Mouse (Mus musculus): Measurements from ENCODE around the gene Apoc1. TPM values are rescaled to one million over a fixed set of nuclear protein-coding genes. Genes with fewer than 3 reads are reported as not detected.

The Apoc1 gene
- polyA plus RNA-seq, 1 experiment = not detected

- TF ChIP-seq CEBPB (IDR thresholded peaks at IDR 0.05; ENCODE audit: insufficient read depth, poor library complexity, severe bottlenecking) = no peak
- Histone ChIP-seq H3K79me2 (ENCODE audit: control insufficient read depth, insufficient read depth) (peaks cover 8% of the 10 kb centered on the region), H3K4me3 (no peak overlapping the region), H3ac (ENCODE audit: control insufficient read depth, insufficient read length) (no peak overlapping the region), H3K36me3 (ENCODE audit: control insufficient read depth, insufficient read depth) (no peaks in the 10 kb centered on the region), H3K4me2 (ENCODE audit: low read depth) (no peak overlapping the region), H3K27me3 (ENCODE audit: control insufficient read depth, insufficient read depth, insufficient read length) (no peaks in the 10 kb centered on the region)
These were observed 26.7 kb upstream of the Apoc1 start for GRCm38 (mm10) chr7:19719200-19719599.

GRCm38 (mm10) chr7:19718297-19718952, 26.0 kb upstream of the Apoc1 start:
- no peaks in the 10 kb centered on the region for H3K36me3 ChIP-seq (ENCODE audit: control insufficient read depth, insufficient read depth)
- H3K4me3 ChIP-seq = no peak overlapping the region
- no peak overlapping the region for H3K4me2 ChIP-seq (ENCODE audit: low read depth)
- H3K27me3 ChIP-seq (ENCODE audit: control insufficient read depth, insufficient read depth, insufficient read length) = no peaks in the 10 kb centered on the region
- peaks cover 15% of the 10 kb centered on the region for H3K79me2 ChIP-seq (ENCODE audit: control insufficient read depth, insufficient read depth)
- no peak overlapping the region for H3ac ChIP-seq (ENCODE audit: control insufficient read depth, insufficient read length)
- TF ChIP-seq E2F4 (IDR thresholded peaks at IDR 0.05; ENCODE audit: insufficient read depth) (no peak), USF1 (IDR thresholded peaks at IDR 0.05; ENCODE audit: low read depth) (no peak), SRF (IDR thresholded peaks at IDR 0.05; ENCODE audit: control insufficient read depth, insufficient read length, low read depth) (no peak), MAX (IDR thresholded peaks at IDR 0.05; ENCODE audit: low read depth) (no peak), POLR2AphosphoS2 (IDR thresholded peaks at IDR 0.05; ENCODE audit: insufficient read length, low read depth) (no peak), TCF12 (IDR thresholded peaks at IDR 0.05; ENCODE audit: insufficient read depth, poor library complexity, severe bottlenecking) (no peak), MYOG (IDR thresholded peaks at IDR 0.05; ENCODE audit: control insufficient read depth in 1 of 3, insufficient read depth in 1 of 3, insufficient read length in 2 of 3, low read depth in 2 of 3) (no peak), TCF3 (IDR thresholded peaks at IDR 0.05; ENCODE audit: insufficient read length, low read depth) (no peak), MYOD1 (IDR thresholded peaks at IDR 0.05; ENCODE audit: control insufficient read depth in 1 of 3, insufficient read length in 2 of 3, low read depth in 2 of 3) (no peak), CEBPB (IDR thresholded peaks at IDR 0.05; ENCODE audit: insufficient read depth, poor library complexity, severe bottlenecking) (no peak), REST (IDR thresholded peaks at IDR 0.05; ENCODE audit: insufficient read depth, insufficient read length) (no peak), POLR2A (IDR thresholded peaks at IDR 0.05; ENCODE audit: insufficient read length, low read depth) (no peak)

- TF ChIP-seq TCF3 (IDR thresholded peaks at IDR 0.05; ENCODE audit: insufficient read length, low read depth) = no peak
- TF ChIP-seq MYOD1 (IDR thresholded peaks at IDR 0.05; ENCODE audit: control insufficient read depth in 1 of 3, insufficient read length in 2 of 3, low read depth in 2 of 3) = no peak
- no peak for TF ChIP-seq MYOG (IDR thresholded peaks at IDR 0.05; ENCODE audit: control insufficient read depth in 1 of 3, insufficient read depth in 1 of 3, insufficient read length in 2 of 3, low read depth in 2 of 3)
- TF ChIP-seq E2F4 (IDR thresholded peaks at IDR 0.05; ENCODE audit: insufficient read depth) = no peak
- no peak for TF ChIP-seq POLR2AphosphoS2 (IDR thresholded peaks at IDR 0.05; ENCODE audit: insufficient read length, low read depth)
- no peak for TF ChIP-seq TCF12 (IDR thresholded peaks at IDR 0.05; ENCODE audit: insufficient read depth, poor library complexity, severe bottlenecking)
- TF ChIP-seq SRF (IDR thresholded peaks at IDR 0.05; ENCODE audit: control insufficient read depth, insufficient read length, low read depth) = no peak
- no peak for TF ChIP-seq POLR2A (IDR thresholded peaks at IDR 0.05; ENCODE audit: insufficient read length, low read depth)
- TF ChIP-seq USF1 (IDR thresholded peaks at IDR 0.05; ENCODE audit: low read depth) = no peak
- TF ChIP-seq REST (IDR thresholded peaks at IDR 0.05; ENCODE audit: insufficient read depth, insufficient read length) = no peak
- no peak for TF ChIP-seq CEBPB (IDR thresholded peaks at IDR 0.05; ENCODE audit: insufficient read depth, poor library complexity, severe bottlenecking)
- no peak for TF ChIP-seq MAX (IDR thresholded peaks at IDR 0.05; ENCODE audit: low read depth)
- Histone ChIP-seq H3K36me3 (ENCODE audit: control insufficient read depth, insufficient read depth) (peaks cover 5% of the 10 kb centered on the region), H3K79me2 (ENCODE audit: control insufficient read depth, insufficient read depth) (peaks cover 20% of the 10 kb centered on the region), H3K4me3 (no peak overlapping the region), H3K4me2 (ENCODE audit: low read depth) (no peak overlapping the region), H3ac (ENCODE audit: control insufficient read depth, insufficient read length) (no peak overlapping the region), H3K27me3 (ENCODE audit: control insufficient read depth, insufficient read depth, insufficient read length) (no peaks in the 10 kb centered on the region)
These were observed 24.9 kb upstream of the Apoc1 start for GRCm38 (mm10) chr7:19717346-19717745.

- H3K36me3 ChIP-seq (ENCODE audit: control insufficient read depth, insufficient read depth) = peaks cover 11% of the 10 kb centered on the region
These were observed 24.4 kb upstream of the Apoc1 start for GRCm38 (mm10) chr7:19716822-19717221.

GRCm38 (mm10) chr7:19716055-19716682, 23.7 kb upstream of the Apoc1 start:
- peaks cover 20% of the 10 kb centered on the region for H3K79me2 ChIP-seq (ENCODE audit: control insufficient read depth, insufficient read depth)
- H3K27me3 ChIP-seq (ENCODE audit: control insufficient read depth, insufficient read depth, insufficient read length) = no peaks in the 10 kb centered on the region
- no peak overlapping the region for H3ac ChIP-seq (ENCODE audit: control insufficient read depth, insufficient read length)
- no peak for TF ChIP-seq POLR2AphosphoS2 (IDR thresholded peaks at IDR 0.05; ENCODE audit: insufficient read length, low read depth)
- no peak for TF ChIP-seq POLR2A (IDR thresholded peaks at IDR 0.05; ENCODE audit: insufficient read length, low read depth)
- no peak for TF ChIP-seq USF1 (IDR thresholded peaks at IDR 0.05; ENCODE audit: low read depth)
- TF ChIP-seq TCF12 (IDR thresholded peaks at IDR 0.05; ENCODE audit: insufficient read depth, poor library complexity, severe bottlenecking) = no peak
- no peak for TF ChIP-seq TCF3 (IDR thresholded peaks at IDR 0.05; ENCODE audit: insufficient read length, low read depth)
- no peak for TF ChIP-seq SRF (IDR thresholded peaks at IDR 0.05; ENCODE audit: control insufficient read depth, insufficient read length, low read depth)
- no peak for TF ChIP-seq CEBPB (IDR thresholded peaks at IDR 0.05; ENCODE audit: insufficient read depth, poor library complexity, severe bottlenecking)
- TF ChIP-seq REST (IDR thresholded peaks at IDR 0.05; ENCODE audit: insufficient read depth, insufficient read length) = no peak
- TF ChIP-seq MAX (IDR thresholded peaks at IDR 0.05; ENCODE audit: low read depth) = no peak
- no peak for TF ChIP-seq MYOD1 (IDR thresholded peaks at IDR 0.05; ENCODE audit: control insufficient read depth in 1 of 3, insufficient read length in 2 of 3, low read depth in 2 of 3)
- no peak for TF ChIP-seq MYOG (IDR thresholded peaks at IDR 0.05; ENCODE audit: control insufficient read depth in 1 of 3, insufficient read depth in 1 of 3, insufficient read length in 2 of 3, low read depth in 2 of 3)
- no peak for TF ChIP-seq E2F4 (IDR thresholded peaks at IDR 0.05; ENCODE audit: insufficient read depth)
- H3K4me3 ChIP-seq = peak overlapping the region; percentile 53
- H3K36me3 ChIP-seq (ENCODE audit: control insufficient read depth, insufficient read depth) = peaks cover 12% of the 10 kb centered on the region
- H3K4me2 ChIP-seq (ENCODE audit: low read depth) = peak overlapping the region; percentile 99

More at GRCm38 (mm10) chr7:19716822-19717221, 24.4 kb upstream of the Apoc1 start:
- H3K79me2 ChIP-seq (ENCODE audit: control insufficient read depth, insufficient read depth) = peaks cover 20% of the 10 kb centered on the region
- H3K4me2 ChIP-seq (ENCODE audit: low read depth) = peak overlapping the region; percentile 99
- H3K27me3 ChIP-seq (ENCODE audit: control insufficient read depth, insufficient read depth, insufficient read length) = no peaks in the 10 kb centered on the region
- peak overlapping the region; percentile 53 for H3K4me3 ChIP-seq
- H3ac ChIP-seq (ENCODE audit: control insufficient read depth, insufficient read length) = no peak overlapping the region
- no peak for TF ChIP-seq POLR2AphosphoS2 (IDR thresholded peaks at IDR 0.05; ENCODE audit: insufficient read length, low read depth)
- no peak for TF ChIP-seq POLR2A (IDR thresholded peaks at IDR 0.05; ENCODE audit: insufficient read length, low read depth)
- TF ChIP-seq REST (IDR thresholded peaks at IDR 0.05; ENCODE audit: insufficient read depth, insufficient read length) = no peak
- TF ChIP-seq TCF3 (IDR thresholded peaks at IDR 0.05; ENCODE audit: insufficient read length, low read depth) = no peak
